Mouse (Mus musculus): ENCODE measurements around the gene Adamts8. TPM values are rescaled to one million over a fixed set of nuclear protein-coding genes. Genes with fewer than 3 reads are reported as not detected.
A peak's percentile ranks its signal among the peaks of the same experiment; 100 is the strongest.

Gene Adamts8
- polyA plus RNA-seq, 1 experiment from 2014 or later = 10.7 TPM

DNA sequence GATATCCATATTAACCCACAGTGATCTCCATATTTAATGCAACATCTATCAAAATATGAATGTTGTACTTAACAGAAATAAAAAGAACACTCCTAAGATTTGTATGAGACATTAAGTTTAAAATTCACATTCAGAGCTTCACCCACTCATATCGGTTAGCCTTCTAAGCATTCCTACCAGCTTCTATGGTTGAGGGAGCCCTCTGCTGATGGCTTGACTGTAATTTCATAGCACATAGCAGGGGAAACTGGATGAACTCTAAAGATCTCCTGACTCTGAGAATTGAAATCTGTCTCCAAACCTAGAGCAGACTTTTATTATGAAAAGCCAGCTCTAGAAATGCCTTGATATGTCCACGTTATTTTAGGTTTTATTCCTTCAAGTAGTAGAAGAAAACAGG lies 38.1 kb downstream of the Adamts8 start:
- ATAC-seq (no peak), DNase-seq (ENCODE audit: low spot score) (peak; percentile 38)
- Histone ChIP-seq H3K4me1 (ENCODE audit: insufficient read depth, low read depth, low read length) (no peaks in the 10 kb centered on the region), H3K27ac (ENCODE audit: low read length) (no peak overlapping the region), H3K36me3 (ENCODE audit: insufficient read depth, low read length) (no peaks in the 10 kb centered on the region), H3K4me3 (ENCODE audit: low read depth, low read length) (no peak overlapping the region), H3K9ac (replicated peaks; ENCODE audit: low read depth) (no peak overlapping the region), H3K4me2 (replicated peaks; ENCODE audit: low read depth, low read length) (no peak overlapping the region), H3K9me3 (ENCODE audit: low read length) (no peaks in the 10 kb centered on the region), H3K27me3 (replicated peaks; ENCODE audit: insufficient read depth, low read length) (no peaks in the 10 kb centered on the region)
- peak; percentile 47 for TF ChIP-seq CTCF (IDR thresholded peaks at IDR 0.05)
- TF ChIP-seq EP300 (IDR thresholded peaks at IDR 0.05) = no peak
- 60% methylated on average over 2 of the region's 2 CpGs for WGBS

DNA sequence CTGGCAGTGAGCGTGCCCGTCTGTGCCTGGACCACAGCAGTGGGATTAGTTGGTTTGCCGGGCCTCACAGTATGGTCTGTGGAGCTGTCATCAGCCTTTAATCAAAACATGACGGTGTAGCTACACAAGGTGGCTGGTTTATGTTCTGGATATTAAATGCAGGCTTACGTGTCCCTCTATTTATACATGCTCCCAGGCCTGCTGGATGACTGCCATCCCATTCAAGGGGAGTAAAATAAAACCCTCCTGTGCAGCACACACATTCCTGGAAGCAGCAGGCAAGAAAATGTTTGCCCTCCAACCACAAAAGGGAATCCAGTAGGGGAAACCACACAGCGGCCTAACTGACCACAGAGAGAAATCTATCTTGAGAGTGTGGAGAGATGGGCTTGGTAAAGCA lies 43.4 kb downstream of the Adamts8 start:
- 58% methylated on average over 6 of the region's 6 CpGs for WGBS
- H3K27me3 ChIP-seq (replicated peaks; ENCODE audit: insufficient read depth, low read length) = no peaks in the 10 kb centered on the region
- no peak overlapping the region for H3K4me3 ChIP-seq (ENCODE audit: low read depth, low read length)
- DNase-seq (ENCODE audit: low spot score) (no peak), ATAC-seq (no peak)
- no peak overlapping the region for H3K27ac ChIP-seq (ENCODE audit: low read length)
- H3K4me2 ChIP-seq (replicated peaks; ENCODE audit: low read depth, low read length) = no peak overlapping the region
- TF ChIP-seq EP300 (IDR thresholded peaks at IDR 0.05) (no peak), CTCF (IDR thresholded peaks at IDR 0.05) (no peak)
- H3K9me3 ChIP-seq (ENCODE audit: low read length) = no peaks in the 10 kb centered on the region
- H3K36me3 ChIP-seq (ENCODE audit: insufficient read depth, low read length) = no peaks in the 10 kb centered on the region
- H3K4me1 ChIP-seq (ENCODE audit: insufficient read depth, low read depth, low read length) = no peaks in the 10 kb centered on the region
- H3K9ac ChIP-seq (replicated peaks; ENCODE audit: low read depth) = no peak overlapping the region

GRCm38 (mm10) chr9:30993106-30993505 lies 50.7 kb downstream of the Adamts8 start:
- no peak overlapping the region for H3K9ac ChIP-seq (replicated peaks; ENCODE audit: low read depth)
- no peaks in the 10 kb centered on the region for H3K27me3 ChIP-seq (replicated peaks; ENCODE audit: insufficient read depth, low read length)
- no peak overlapping the region for H3K4me3 ChIP-seq (ENCODE audit: low read depth, low read length)
- WGBS = 77% methylated on average over 5 of the region's 5 CpGs
- TF ChIP-seq EP300 (IDR thresholded peaks at IDR 0.05) (no peak), CTCF (IDR thresholded peaks at IDR 0.05) (no peak)
- no peaks in the 10 kb centered on the region for H3K36me3 ChIP-seq (ENCODE audit: insufficient read depth, low read length)
- ATAC-seq (no peak), DNase-seq (ENCODE audit: low spot score) (no peak)
- no peak overlapping the region for H3K4me2 ChIP-seq (replicated peaks; ENCODE audit: low read depth, low read length)
- no peaks in the 10 kb centered on the region for H3K4me1 ChIP-seq (ENCODE audit: insufficient read depth, low read depth, low read length)
- H3K27ac ChIP-seq (ENCODE audit: low read length) = no peak overlapping the region
- H3K9me3 ChIP-seq (ENCODE audit: low read length) = no peaks in the 10 kb centered on the region

GRCm38 (mm10) chr9:30996590-30997562 lies 54.5 kb downstream of the Adamts8 start:
- Histone ChIP-seq H3K4me3 (ENCODE audit: low read depth, low read length) (no peak overlapping the region), H3K27me3 (replicated peaks; ENCODE audit: insufficient read depth, low read length) (no peaks in the 10 kb centered on the region), H3K9me3 (ENCODE audit: low read length) (no peaks in the 10 kb centered on the region), H3K4me2 (replicated peaks; ENCODE audit: low read depth, low read length) (no peak overlapping the region), H3K36me3 (ENCODE audit: insufficient read depth, low read length) (no peaks in the 10 kb centered on the region), H3K9ac (replicated peaks; ENCODE audit: low read depth) (no peak overlapping the region), H3K27ac (ENCODE audit: low read length) (no peak overlapping the region), H3K4me1 (ENCODE audit: insufficient read depth, low read depth, low read length) (no peaks in the 10 kb centered on the region)
- TF ChIP-seq CTCF (IDR thresholded peaks at IDR 0.05) (no peak), EP300 (IDR thresholded peaks at IDR 0.05) (no peak)
- peak; percentile 69 for ATAC-seq
- DNase-seq (ENCODE audit: low spot score) = peak; percentile 68
- WGBS = 59% methylated on average over 12 of the region's 12 CpGs

DNA sequence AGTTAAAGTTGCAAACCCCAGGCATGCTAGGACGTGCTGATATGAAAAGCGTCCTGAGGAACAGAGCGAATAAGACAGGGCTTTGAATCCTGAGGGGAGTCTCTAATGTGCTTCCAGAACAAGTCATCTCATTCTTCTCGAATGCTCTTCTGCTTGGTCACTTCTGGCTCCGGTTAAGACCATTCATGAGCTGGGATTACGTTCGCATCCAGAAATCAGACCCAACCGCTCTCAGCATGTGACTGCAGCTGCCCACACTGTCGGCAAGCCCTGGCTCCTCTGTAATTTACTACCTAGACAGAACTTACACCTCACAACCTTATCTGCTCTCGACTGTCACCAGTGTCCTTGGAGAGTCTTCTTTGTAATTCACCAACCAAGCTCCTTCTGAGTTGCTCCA lies 58.3 kb downstream of the Adamts8 start:
- Histone ChIP-seq H3K9me3 (ENCODE audit: low read length) (no peaks in the 10 kb centered on the region), H3K4me3 (ENCODE audit: low read depth, low read length) (no peak overlapping the region), H3K9ac (replicated peaks; ENCODE audit: low read depth) (no peak overlapping the region), H3K27me3 (replicated peaks; ENCODE audit: insufficient read depth, low read length) (no peaks in the 10 kb centered on the region), H3K4me2 (replicated peaks; ENCODE audit: low read depth, low read length) (no peak overlapping the region), H3K36me3 (ENCODE audit: insufficient read depth, low read length) (no peaks in the 10 kb centered on the region), H3K4me1 (ENCODE audit: insufficient read depth, low read depth, low read length) (no peaks in the 10 kb centered on the region), H3K27ac (ENCODE audit: low read length) (no peak overlapping the region)
- TF ChIP-seq EP300 (IDR thresholded peaks at IDR 0.05) (no peak), CTCF (IDR thresholded peaks at IDR 0.05) (no peak)
- ATAC-seq = no peak
- DNase-seq (ENCODE audit: low spot score) = no peak
- 80% methylated on average over 10 of the region's 10 CpGs for WGBS

GRCm38 (mm10) chr9:31002528-31002927 lies 60.2 kb downstream of the Adamts8 start:
- H3K9me3 ChIP-seq (ENCODE audit: low read length) = no peaks in the 10 kb centered on the region
- DNase-seq (ENCODE audit: low spot score) (no peak), ATAC-seq (no peak)
- no peak overlapping the region for H3K27ac ChIP-seq (ENCODE audit: low read length)
- H3K4me2 ChIP-seq (replicated peaks; ENCODE audit: low read depth, low read length) = no peak overlapping the region
- H3K9ac ChIP-seq (replicated peaks; ENCODE audit: low read depth) = no peak overlapping the region
- TF ChIP-seq EP300 (IDR thresholded peaks at IDR 0.05) (no peak), CTCF (IDR thresholded peaks at IDR 0.05) (no peak)
- H3K4me1 ChIP-seq (ENCODE audit: insufficient read depth, low read depth, low read length) = no peaks in the 10 kb centered on the region
- no peaks in the 10 kb centered on the region for H3K36me3 ChIP-seq (ENCODE audit: insufficient read depth, low read length)
- WGBS = 69% methylated on average over 4 of the region's 4 CpGs
- H3K4me3 ChIP-seq (ENCODE audit: low read depth, low read length) = no peak overlapping the region
- H3K27me3 ChIP-seq (replicated peaks; ENCODE audit: insufficient read depth, low read length) = no peaks in the 10 kb centered on the region
